Mouse (Mus musculus): ENCODE measurements around the gene Dync2h1.
"Not testable (repeated sequence)": the region's sequence is repeated elsewhere in the genome, so short reads cannot be mapped to it uniquely, and the experiment has no call there.

Gene Dync2h1

DNA sequence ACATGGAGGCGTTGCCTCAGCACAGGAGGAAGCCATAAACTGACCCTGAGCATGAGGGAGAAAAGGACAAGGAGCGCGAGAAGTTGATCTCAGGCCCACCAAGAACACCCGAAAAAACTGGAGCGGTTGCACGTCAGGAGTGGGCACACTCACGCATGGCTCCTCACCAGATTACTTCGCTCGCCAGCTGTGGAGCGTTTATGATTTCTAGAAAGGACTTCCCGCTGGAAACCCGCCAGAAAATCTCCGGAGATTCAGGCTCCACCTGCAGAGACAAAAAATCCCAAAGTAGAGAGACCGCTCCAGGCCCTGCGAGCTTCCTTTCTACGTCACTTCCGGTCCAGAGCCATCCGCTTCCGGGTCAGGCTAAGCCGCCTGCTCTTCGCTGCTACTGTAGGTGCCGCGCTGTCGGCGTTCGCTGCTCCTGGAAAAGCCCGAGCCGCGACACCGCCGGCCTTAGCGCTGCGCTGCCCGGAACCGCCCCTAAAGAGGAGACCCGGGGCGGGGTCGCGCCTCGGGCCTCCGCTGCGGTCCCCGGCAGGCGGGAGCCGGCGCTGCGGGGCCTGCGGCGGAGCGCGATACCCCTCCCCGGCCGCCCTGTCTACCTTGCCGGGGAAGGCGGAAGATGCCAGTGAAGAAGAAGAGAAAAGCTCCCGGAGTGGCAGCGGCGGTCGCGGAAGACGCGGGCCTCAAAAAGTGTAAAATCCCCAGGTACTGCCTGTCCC, at the start of gene Dync2h1, which contains the start of gene Dcun1d5:
Dync2h1 (minus strand) TSS at position 275 of the 725 bp plus-strand sequence.
Dcun1d5 (plus strand) TSS at position 349 of the 725 bp plus-strand sequence.
- DNase-seq, result peak; percentile 95

DNA sequence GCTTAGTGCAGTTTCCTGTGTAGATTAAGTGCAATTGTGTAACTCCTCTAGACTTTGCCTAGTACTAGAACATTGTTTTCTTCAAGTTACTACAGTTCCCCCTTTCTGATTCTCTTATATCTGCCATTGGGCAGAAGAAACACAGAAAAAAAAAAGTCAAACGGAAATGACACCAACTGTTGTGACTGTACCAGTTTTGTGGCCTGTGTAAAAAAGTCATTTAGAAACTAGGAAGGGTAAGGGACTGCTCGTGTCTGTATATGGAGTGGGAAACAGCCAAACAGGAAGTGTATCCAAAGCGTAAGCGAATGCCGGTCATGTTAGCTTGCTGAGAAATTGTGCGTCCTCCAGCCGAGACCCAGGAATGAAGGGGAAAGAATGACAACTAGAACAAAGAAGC, 37.2 kb upstream of the Dync2h1 start:
- no peak for DNase-seq

DNA sequence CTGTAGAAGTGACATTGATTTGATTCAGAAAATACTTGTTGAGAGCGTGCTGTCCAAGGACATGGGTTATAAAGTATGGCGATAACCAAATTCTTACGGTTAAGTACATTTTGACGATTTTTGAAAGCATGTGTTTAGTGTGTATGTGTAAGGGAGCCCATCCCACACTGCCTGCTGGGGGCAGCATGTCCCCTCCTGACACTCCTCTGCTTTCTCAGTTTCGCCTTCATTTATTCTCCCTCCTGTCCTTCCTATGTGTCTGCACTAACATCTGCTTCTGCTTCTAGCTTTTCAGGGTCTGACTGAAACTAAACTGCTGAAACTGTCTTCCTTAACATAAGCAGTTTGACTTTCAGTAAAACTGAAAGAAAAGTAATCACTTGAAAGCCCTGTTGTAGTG, 36.8 kb upstream of the Dync2h1 start:
- DNase-seq, result no peak

DNA sequence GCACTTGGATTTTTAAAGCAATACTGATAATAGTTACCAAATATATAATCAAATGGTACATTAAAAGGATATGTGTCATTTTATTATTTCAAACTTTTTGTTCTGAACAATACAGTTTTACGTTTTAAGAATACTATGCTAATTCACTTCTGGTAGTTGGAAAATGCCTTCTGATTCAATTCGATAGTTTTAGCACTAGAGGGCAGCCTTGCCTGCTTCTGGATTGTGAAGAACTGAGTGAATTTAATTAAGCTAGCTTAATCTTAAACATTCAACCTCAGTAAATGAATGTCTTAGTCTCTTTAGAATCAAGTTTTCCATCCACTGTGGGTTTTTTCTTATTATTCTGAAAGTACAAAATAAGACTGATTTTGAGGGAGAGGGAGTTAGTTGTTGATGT, 32.0 kb upstream of the Dync2h1 start:
- DNase-seq, result no peak

DNA sequence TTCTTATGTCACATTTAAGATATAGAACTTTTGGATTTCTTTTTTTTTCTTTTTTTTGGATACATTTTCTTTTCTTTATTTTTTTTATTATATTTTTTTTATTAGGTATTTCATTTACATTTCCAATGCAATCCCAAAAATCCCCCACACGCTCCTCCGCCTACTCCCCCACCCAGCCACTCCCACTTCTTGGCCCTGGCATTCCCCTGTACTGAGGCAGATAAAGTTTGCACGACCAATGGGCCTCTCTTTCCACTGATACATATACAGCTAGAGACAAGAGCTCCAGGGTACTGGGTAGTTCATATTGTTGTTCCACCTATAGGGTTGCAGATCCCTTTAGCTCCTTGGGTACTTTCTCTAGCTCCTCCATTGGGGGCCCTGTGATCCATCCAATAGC, 6.4 kb upstream of the Dync2h1 start:
- not testable (repeated sequence) for DNase-seq

DNA sequence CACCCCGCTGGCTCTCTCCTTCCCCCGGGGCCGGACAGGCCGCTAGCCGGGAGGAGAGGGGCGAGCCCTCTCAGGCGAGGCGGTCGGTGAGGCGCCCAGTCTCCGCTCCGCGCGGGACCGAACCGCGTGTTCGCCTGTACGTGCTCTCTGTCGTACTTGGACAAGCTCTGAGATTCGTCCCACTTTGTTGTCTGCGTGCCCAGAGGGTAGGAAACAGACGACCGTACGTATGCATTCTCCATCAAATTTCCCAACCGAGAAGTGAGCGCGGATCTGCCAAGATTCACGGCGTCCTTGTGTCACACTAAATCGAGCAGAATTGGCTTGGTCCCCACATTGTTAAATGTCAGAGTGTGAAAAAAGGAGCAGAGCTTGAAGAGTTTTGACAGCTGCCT, 648 bp upstream of the Dync2h1 start:
- DNase-seq, result no peak

DNA sequence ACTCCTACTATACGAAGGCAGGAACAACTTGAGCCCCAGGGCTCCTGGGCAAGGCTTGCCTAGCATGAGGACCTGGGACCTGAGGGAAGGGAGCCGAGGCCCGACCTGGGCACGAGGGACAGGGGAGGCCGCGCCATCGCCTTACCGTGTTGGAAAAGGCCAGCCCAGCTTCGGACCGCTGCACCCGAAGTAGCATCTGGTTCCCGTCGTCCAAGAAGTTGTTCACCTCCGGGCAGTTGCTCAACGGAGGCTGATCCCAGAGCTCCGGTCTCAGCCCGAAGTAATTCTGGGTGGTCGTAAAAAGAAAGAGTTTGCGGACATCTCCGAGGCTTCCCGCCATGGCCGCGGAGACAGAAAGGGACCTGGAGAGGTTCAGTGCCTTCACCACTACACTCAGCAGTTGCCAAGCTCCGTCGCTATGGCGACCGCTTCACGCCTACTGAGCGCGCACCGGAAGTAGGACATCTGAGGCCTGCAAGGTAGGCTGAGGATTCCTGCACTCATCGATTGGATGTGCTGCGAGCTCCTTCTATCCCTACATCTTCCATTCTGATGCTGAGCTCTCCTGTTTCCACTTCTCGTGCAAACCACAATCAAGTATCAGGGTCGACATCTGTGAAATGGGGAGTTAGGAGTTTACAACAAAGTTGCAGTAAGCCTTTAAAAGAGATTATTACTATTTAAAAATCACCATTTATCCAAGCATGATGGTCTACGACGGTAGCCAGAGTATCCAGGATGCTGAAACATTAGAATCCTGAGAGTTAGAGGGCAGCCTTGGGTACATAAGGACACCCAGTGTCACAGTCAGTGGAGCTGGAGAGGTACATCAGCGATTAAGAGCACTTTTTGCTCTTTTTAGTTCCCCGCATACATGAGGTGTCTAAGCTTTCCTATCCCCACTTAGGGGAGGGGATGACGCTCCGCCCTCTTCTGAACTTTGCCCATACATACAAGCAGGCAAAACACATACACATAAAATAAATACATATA, 7.3 kb downstream of the Dync2h1 start:
- peak; percentile 93 for DNase-seq

DNA sequence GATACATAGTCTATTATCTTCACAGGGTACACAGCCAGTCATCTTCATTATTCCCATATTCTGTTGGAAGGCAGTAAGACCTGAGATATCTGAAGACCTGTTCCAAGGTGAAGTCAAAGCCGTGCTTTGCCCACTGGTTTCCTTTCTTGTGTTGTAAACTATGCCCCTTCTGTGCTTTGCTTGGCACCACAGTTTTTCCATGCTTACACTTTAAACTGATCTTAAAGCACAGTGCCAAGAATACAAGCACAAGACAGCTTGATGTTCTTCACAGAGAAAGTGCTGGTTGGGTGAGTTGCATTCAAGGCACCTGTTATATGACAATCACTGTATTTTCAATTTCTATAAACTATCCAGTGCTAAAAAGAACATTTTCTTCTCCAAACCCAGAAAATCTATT, 10.5 kb downstream of the Dync2h1 start:
- no peak for DNase-seq

DNA sequence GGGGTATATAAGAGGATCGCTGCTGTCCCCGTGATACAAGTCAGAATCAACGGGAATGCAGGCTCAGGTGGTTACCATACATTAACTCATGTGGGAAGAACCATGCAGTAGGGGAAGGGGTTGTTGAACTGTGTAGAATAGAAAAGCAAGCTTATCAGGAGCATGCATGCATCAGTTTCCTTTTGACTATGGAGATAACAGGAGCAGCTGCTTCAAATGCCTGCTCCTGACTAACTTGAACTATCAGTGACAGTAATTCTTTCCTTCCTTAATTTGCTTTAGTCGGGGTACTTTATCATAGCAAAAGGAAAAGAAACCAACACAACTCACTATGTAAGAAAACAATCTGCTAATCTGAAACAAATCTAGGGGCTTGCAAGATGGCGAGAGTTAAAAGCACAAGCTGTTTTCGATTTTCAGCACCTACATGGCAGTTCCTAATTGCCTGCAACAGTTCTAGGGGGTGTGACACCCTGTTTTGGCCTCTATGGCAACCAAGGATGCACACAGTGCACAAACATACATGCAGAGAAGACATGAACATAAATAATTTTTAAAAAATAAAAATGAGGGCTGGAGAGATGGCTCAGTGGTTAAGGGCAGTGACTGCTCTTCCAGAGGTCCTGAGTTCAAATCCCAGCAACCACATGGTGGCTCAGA, 16.8 kb downstream of the Dync2h1 start:
- DNase-seq, result no peak

DNA sequence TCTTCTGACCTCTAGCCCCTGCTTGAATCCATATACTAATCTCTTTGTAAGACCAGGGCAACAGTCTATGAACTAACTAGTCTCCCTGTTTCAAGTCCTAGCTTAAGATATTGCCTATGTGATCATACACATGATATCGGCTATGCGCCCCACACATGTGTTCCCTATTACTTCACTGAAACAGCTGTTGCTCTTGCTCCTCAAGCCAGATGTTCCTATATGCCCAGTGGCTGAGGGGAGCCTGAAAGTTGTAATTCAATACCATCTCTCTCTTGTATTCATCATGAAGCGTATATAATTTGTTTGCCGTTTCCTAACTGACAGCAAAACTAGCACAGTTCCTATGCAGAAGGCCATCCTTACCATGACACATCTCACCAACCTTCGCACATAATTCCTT, 23.6 kb downstream of the Dync2h1 start:
- DNase-seq, result no peak

DNA sequence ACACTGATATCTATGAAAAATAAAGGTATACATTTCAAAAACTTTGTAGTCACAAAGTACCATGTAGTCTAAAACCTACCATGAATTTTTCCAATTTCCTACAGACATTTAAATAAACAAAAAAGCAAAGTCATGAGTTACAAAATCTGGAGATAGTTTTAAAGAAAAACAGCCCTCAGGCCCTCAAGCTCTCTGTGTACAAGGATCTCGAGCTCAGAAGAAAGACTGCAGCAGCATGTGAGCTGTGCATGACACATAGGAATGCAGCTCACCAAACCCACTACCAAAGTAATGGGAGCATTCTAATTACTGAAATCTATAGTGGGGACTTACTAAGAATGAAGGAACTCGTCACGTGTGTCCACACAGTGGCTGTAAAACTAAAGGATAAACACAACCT, 24.5 kb downstream of the Dync2h1 start:
- no peak for DNase-seq

DNA sequence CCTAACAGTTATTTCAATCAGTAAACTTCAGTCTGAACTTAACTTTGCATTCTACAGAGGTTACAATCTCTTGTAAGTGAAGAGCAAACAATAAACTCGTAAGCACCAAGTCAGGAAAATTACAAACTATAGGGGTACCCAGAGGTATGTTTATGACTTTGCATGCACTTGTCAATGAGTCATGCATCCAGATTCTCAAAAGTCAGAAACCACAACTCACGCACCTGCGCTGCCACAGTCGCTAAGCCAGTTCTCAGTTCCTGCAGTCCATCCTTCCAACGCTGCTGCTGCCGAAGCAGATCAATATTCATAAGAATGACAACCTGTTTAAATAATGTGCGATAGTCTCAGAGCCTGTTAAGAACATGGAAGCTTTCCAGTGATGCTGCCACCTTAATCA, 25.6 kb downstream of the Dync2h1 start:
- DNase-seq, result no peak

DNA sequence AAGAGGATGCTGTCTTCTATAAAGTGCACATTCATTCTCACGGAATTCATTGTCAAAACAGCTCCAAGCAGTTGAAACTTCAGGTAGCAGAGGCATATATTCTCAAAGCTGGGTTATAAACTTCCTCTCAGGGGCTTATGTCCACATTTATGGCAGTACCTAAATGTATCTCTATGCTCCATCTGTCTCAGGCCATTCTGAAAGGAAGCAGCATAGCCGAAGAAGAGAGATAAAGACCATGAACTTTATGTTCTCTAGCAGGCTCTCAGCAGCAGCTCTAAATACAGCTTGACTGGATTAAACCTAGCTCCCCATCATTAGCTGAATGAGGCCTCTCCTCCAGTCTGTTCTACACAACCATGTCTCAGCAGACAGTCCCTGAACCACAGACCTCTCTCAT, 29.9 kb downstream of the Dync2h1 start:
- DNase-seq, result no peak

DNA sequence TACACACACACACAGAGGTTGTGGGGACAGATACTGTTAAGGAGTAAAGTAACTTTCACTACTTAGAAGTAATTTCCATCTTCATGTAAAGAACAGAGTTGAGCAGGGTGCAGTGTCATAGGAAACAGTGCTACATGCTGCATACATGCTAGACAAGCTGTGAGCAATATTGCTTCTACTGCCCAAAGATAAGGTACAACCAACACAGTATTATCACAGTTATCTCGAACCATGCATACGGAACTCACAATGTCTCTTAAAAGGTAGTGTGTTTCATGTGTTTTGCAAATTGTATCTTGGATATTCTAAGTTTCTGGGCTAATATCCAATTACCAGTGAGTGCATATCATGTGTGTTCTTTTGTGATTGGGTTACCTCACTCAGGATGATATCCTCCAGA, 61.4 kb downstream of the Dync2h1 start:
- DNase-seq, result no peak

DNA sequence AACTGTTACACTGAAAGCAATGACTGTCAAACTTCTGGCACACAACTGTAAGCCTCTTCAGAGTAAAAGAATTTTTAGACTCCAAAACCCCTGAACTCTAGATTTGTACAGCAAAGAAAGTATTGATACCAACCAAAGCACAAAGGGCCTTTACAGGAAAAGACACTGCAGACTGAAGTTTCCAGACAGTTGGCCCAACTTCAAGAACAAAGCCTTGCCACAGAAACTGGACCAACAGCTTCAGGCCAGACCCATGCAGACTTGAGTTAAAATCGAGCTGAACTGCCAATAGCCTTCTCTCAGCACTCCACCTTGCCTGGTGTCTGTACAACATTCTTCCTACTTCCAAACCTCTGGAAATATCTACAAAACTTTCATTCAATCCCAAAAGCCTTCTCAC, 74.1 kb downstream of the Dync2h1 start:
- no peak for DNase-seq

DNA sequence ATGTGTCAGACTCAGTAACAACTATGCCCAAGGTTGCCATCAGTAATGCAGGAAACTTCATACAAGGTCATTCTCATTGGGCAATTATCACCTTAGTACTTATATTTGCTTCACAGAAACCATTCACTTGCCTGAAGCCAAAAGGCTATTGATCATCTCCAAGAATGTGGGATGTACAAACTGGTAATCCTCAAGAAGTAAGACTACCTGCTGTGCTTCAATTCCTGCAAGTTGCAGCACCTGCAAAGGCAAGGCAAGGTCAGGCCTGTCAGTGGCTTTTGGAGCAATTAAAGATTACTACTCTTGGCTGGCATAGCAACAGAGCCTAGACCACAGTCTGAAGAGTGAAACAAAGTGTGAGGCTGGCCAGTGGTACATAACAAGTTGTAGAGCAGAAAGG, 82.9 kb downstream of the Dync2h1 start:
- DNase-seq, result no peak

DNA sequence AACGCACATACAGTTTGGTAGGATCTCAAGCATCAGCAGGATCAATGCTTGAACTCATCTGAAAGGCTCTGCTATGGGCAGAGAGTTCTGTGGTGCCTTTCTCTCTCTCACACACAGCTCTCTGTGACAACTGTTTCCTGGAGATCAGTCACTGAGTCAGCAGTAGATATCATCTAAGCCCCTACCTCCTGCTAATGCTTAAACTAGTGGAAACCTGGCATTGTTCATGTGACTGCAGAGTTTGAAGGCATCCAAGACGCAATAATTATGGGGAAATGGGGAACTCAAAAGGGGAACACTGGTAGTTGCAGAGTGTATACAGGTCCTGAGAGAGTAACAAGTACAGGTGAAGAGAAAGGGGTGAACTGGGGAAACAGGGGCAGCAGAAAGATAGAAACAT, 109.6 kb downstream of the Dync2h1 start:
- no peak for DNase-seq

DNA sequence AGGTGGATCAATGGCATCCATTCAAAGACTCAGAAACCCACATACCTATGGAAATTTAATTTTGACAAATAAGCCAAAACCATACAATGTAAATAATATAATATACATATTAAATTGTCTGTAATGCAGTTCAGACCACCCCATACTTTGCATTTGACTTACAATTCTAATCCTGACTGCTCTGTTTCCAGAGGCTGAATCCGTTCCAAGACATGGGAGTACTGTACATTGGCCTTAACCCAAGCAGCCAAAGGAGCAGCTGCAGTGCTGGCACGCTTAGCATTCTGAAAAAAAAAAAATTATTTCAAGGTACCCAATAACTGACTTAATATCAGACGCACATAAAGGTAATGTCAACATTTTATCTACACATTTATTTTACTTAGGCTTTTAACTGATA, 113.4 kb downstream of the Dync2h1 start:
- DNase-seq, result no peak

DNA sequence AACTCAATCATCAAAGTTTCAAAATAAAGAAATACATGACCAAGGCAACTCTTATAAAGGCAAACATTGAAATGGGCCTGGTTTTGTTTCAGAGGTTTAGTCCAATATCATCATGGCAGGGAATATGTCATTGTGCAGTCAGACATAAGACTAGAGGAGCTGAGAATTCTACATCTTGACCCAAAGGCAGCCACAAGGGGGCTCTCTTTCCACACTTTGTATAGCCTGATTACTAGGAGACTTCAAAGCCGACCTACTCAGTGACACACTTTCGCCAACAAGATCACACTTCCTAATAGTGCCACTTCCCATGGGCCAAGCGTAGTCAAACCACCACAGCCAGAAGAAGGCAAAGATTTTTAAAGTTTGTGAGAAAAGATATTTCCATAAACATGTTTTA, 133.7 kb downstream of the Dync2h1 start:
- no peak for DNase-seq

DNA sequence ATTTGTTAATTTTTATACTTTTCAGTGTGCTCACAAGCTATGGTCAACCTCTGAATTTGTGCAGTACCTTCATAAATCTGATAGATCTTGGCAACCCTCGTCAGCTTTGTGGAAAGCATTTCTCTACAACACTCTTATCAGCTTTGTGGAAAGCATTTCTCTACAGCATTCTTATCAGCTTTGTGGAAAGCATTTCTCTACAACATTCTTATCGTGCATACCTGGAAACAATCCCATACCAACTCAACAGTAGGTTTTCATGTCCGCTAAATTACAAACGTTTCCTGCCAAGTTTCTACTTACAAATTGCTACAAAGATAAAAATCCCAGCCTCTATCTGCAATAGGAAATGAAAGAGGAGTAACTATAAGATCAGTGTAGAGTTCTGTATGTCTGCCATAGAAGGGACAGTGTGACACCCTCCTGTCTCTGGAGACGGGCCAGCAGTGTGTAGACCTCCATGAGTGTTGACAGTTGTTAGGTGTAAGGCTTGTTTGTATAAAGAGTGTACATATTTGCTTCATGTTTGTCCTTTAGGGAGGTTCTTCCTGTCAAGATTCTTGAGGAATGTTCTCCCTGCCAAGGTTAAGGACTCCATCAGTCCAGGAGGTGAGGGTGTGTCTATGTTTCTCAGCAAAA, 141.5 kb downstream of the Dync2h1 start:
- DNase-seq, result no peak

DNA sequence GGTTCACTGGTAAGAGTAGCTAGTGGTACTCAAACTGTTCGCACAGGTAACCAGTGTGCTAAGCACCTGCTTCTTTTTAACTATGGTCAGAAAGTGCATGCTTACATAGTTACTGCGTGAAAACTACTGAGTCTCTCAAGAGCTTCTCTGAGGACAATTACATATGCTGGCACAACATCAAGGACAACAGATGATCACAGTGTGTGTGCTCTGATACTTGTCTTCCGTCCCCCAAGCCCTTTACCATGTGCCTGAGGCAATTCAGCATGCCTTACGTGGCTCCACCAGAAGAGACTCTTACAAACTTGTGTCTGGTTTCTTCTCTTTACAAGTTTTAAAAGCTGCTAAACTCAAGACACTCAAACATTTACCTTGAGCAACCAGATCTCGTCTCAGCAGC, 143.0 kb downstream of the Dync2h1 start:
- DNase-seq, result no peak

DNA sequence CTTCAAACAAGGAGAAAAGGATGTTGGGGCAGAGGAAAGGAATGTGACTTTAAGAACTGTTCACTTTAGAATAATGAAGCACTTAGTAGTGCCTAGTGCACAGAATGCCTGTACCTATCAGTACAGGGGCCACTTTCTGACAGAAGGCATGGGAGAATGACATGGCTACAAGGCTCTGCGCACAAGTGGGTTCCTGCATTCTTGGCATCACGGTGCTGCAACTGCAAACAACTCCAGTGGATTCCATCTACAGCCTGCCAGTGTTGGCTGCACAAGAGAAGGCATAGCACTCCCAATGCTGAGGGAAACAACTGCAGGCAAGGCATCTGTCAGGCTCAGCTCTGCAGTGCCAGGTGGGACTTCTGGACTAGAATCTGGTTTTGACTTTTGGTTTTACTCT, 151.7 kb downstream of the Dync2h1 start:
- no peak for DNase-seq

DNA sequence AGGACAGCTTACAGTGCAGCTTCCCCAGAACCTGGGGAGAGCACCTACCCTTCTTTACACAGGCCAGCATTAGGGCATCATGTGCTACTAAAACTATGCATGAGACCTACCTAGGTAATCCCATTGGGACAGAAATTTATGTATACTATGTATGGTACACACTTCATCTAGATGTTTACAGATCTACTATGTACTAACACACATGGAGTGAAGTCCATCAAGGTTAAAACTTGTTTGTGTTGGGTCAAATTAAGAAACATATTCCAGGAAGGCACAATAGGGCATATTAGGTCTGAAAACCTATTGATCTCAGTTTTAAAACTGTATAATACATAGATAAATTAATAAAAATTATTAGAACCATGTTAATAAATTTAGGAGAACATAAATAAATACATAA, 168.6 kb downstream of the Dync2h1 start:
- no peak for DNase-seq

Data from right cerebral cortex, postnatal 25 days (tissue).